Mouse (Mus musculus) megakaryocyte progenitor cell, adult 5-6 weeks (primary cell): ENCODE measurements around the gene Rab27a. TPM values are rescaled to one million over a fixed set of nuclear protein-coding genes. Genes with fewer than 3 reads are reported as not detected.
"Not testable (repeated sequence)": the region's sequence is repeated elsewhere in the genome, so short reads cannot be mapped to it uniquely, and the experiment has no call there.

Source experiments
- ATAC-seq: replicated peaks from 2 replicates; pipeline ENCODE4 v1.8.0; 2016; ENCODE audit warnings: mild to moderate bottlenecking, moderate TSS enrichment, inconsistent platforms; ENCODE audit not compliant: poor library complexity
- total RNA-seq, 2 experiments: library from RNA; stranded (forward) in 1 of 2; stranded (reverse) in 1 of 2; fragments of 157-497, 149-512 nt in 1 of 2; fragments of 200-1000 nt in 1 of 2; gene quantifications; 2 replicates each; pipeline versions ENCODE4 v1.2.3 to v1.2.4; 2015 to 2017

Gene Rab27a
- total RNA-seq, 2 experiments from 2014 or later = 65.1 to 179 TPM

- ATAC-seq = no peak
Measured at GRCm38 (mm10) chr9:73087581-73087980, 42.9 kb downstream of the Rab27a start.

- ATAC-seq = peak; percentile 76
Measured at GRCm38 (mm10) chr9:73089222-73089920, 44.7 kb downstream of the Rab27a start.

GRCm38 (mm10) chr9:73090121-73090520, 45.5 kb downstream of the Rab27a start:
- no peak for ATAC-seq

- ATAC-seq = peak; percentile 42; the same call in 1 of the 2 replicates
Measured at GRCm38 (mm10) chr9:73091747-73092146, 47.1 kb downstream of the Rab27a start.

- ATAC-seq = no peak
Measured at GRCm38 (mm10) chr9:73094580-73094979, 49.9 kb downstream of the Rab27a start.

GRCm38 (mm10) chr9:73097898-73098297, 53.2 kb downstream of the Rab27a start:
- no peak for ATAC-seq

- no peak for ATAC-seq
Measured at GRCm38 (mm10) chr9:73101536-73101935, 56.9 kb downstream of the Rab27a start, which contains the start of gene Khdc3. Khdc3 (plus strand) TSS chr9:73101836.

- no peak for ATAC-seq
Measured at GRCm38 (mm10) chr9:73102181-73102580, 57.5 kb downstream of the Rab27a start, which contains the start of gene Gm20509. Gm20509 (plus strand) TSS chr9:73102470.

- ATAC-seq = peak; percentile 45
Measured at GRCm38 (mm10) chr9:73103159-73103879, 58.7 kb downstream of the Rab27a start.

GRCm38 (mm10) chr9:73103880-73104198, 59.2 kb downstream of the Rab27a start:
- no peak for ATAC-seq

- no peak for ATAC-seq
Measured at GRCm38 (mm10) chr9:73105141-73105540, 60.5 kb downstream of the Rab27a start.

- ATAC-seq = no peak
Measured at GRCm38 (mm10) chr9:73105771-73106170, 61.1 kb downstream of the Rab27a start.

- peak; percentile 98 for ATAC-seq
Measured at GRCm38 (mm10) chr9:73112919-73113906, 68.6 kb downstream of the Rab27a start, which contains the start of gene Rsl24d1. Rsl24d1 (plus strand) TSS chr9:73113426.

- ATAC-seq = not testable (repeated sequence)
Measured at GRCm38 (mm10) chr9:73116704-73117103, 72.0 kb downstream of the Rab27a start.

GRCm38 (mm10) chr9:73118012-73118411, 73.4 kb downstream of the Rab27a start:
- no peak for ATAC-seq

GRCm38 (mm10) chr9:73121735-73122134, 77.1 kb downstream of the Rab27a start:
- peak; percentile 67 for ATAC-seq

- ATAC-seq = peak; percentile 61
Measured at GRCm38 (mm10) chr9:73125043-73125570, 80.5 kb downstream of the Rab27a start.

- ATAC-seq = peak; percentile 66
Measured at GRCm38 (mm10) chr9:73127457-73127856, 82.8 kb downstream of the Rab27a start.

GRCm38 (mm10) chr9:73129875-73130274, 85.2 kb downstream of the Rab27a start:
- no peak for ATAC-seq

- ATAC-seq = peak; percentile 30; the same call in 1 of the 2 replicates
Measured at GRCm38 (mm10) chr9:73130529-73130928, 85.9 kb downstream of the Rab27a start.
